Mouse (Mus musculus) embryonic fibroblast, embryonic 13.5 days (primary cell): ENCODE measurements around the gene Adcyap1r1.

Source experiments
- CTCF ChIP-seq: IDR thresholded peaks from 2 replicates; pipeline ENCODE4 v1.5.1; 2011; ENCODE audit warnings: mild to moderate bottlenecking, control low read depth, low read length, moderate library complexity, borderline replicate concordance; ENCODE audit not compliant: insufficient read depth
- POLR2A ChIP-seq: IDR thresholded peaks from 2 replicates; pipeline ENCODE4 v1.6.1; 2011; ENCODE audit warnings: low read depth, mild to moderate bottlenecking, control low read depth, low read length, moderate library complexity

DNA sequence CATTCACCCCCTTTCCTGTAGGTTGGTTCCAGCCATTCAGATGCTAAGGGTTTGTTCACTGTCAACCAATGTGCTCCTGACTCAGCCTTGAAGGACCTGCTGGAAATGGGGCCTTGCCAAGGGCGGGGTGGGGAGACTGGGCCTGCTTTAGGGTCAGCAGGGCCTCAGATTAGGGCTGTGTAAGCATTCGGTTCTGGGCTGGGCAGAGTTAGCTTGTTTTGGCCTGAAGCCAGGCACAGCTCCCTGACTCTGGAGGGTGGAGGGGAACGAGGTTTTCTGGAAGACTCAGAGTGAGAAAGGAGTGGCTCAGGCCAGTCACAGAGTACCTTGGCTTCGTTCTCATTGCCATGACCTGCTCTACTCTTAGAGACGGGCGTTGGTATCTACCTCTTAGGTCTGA is 35.9 kb downstream of the Adcyap1r1 start:
- TF ChIP-seq POLR2A = no peak
- no peak for TF ChIP-seq CTCF
